Mouse (Mus musculus) bone marrow, adult 2 months (tissue): Measurements from ENCODE around the gene Ccdc114. TPM values are rescaled to one million over a fixed set of nuclear protein-coding genes. Genes with fewer than 3 reads are reported as not detected.
"Not testable (repeated sequence)": the region's sequence is repeated elsewhere in the genome, so short reads cannot be mapped to it uniquely, and the experiment has no call there.

ENCODE experiments used
- H3K27ac ChIP-seq: fragments of 200-500 bp; 2 replicates; pipeline ENCODE4 v1.5.1; 2012; ENCODE audit warnings: low read depth, mild to moderate bottlenecking, control low read depth, inconsistent platforms, low read length; ENCODE audit not compliant: control insufficient read depth, poor library complexity, insufficient read depth
- H3K4me1 ChIP-seq: fragments of 200-500 bp; 2 replicates; pipeline ENCODE4 v1.6.1; 2011; ENCODE audit warnings: low read length; ENCODE audit not compliant: control insufficient read depth, insufficient read depth
- H3K4me3 ChIP-seq: fragments of 200-500 bp; replicated peaks from 2 replicates; pipeline ENCODE3; 2011; ENCODE audit warnings: mild to moderate bottlenecking, low read depth, low read length, control low read depth; ENCODE audit not compliant: control insufficient read depth
- CTCF ChIP-seq: fragments of 200-500 bp; IDR thresholded peaks from 2 replicates; pipeline ENCODE4 v1.5.1; 2011; ENCODE audit warnings: low read length, control low read depth; ENCODE audit not compliant: control insufficient read depth, insufficient read depth
- POLR2A ChIP-seq: fragments of 200-500 bp; IDR thresholded peaks from 2 replicates; pipeline ENCODE4 v1.6.1; 2011; ENCODE audit warnings: low read depth, mild to moderate bottlenecking, control low read depth, low read length, borderline replicate concordance; ENCODE audit not compliant: control insufficient read depth
- WGBS: fragments of 180-500 bp; shearing (Covaris S2); methylation state at CpG from one replicate; pipeline ENCODE4 v1.1.7; 2018; 5-methylcytosine and 5-hydroxymethylcytosine counted together
- polyA plus RNA-seq: library from polyadenylated mRNA; stranded (reverse); fragments of >200 nt; gene quantifications from 2 replicates; pipeline ENCODE4 v1.2.4, GENCODE M21; 2011; ENCODE audit warnings: low replicate concordance; ENCODE audit not compliant: missing spikeins, insufficient read depth, insufficient read length

The Ccdc114 gene
- 1.7 and 5.7 TPM in 2 replicates for polyA plus RNA-seq

DNA sequence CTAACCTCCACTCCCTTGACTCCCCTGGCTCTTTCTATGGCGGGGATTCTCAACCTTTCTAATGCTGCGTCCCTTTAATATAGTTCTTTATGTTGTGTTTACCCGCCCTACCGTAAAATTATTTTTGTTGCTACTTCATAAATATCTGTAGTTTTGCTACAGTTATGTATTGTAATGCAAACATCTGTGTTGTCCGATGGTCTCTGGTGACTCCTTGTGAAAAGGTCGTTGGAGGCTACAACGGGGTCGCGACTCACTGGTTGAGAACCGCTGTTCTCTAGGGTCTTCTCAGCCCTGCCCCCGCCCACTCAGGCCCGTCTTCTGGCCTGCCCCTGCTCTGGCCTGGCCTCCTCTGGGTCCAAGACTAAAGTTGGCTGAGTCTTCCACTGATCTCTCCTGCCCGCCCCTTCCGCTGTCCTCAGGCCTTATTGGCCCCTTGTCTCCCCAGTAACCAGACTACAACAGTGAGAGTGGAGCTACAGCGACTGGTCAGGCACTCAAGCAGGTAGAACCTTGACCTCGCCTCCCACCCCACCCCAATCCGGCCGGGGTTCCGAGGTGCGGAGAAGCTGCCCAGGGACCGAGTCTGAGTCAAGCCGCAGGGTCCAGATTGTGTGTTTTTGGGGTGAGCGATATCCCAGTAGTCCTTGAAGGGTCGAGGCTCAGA lies at the start of gene Ccdc114:
Ccdc114 (plus strand) TSS at position 311 of the 667 bp plus-strand sequence.
- peaks cover 14% of the 10 kb centered on the region for H3K4me1 ChIP-seq
- TF ChIP-seq CTCF (no peak), POLR2A (peak; percentile 79)
- H3K4me3 ChIP-seq = peak within 1 kb of the TSS; percentile 73
- 2% methylated on average over 24 of the region's 24 CpGs for WGBS
- peak within 1 kb of the TSS; percentile 90 for H3K27ac ChIP-seq

DNA sequence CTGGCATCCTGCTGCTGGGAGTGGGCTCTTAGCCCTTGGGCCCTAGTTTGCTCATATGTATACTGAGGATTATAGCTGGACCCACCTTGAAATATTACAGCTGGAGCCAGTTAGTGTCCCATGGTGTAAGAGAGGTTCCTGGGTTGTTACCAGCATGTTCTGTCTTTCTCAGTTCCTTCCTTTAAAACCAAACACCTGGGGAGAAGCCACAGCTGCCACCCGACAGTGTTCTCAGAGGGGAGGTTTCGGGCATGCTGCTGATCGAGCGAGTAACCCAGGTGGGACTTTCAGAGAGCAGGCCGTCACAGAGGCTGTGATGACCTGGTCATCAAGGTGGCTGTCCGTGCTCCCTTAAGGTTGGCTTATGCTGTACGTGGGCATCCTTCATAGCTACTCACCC lies 47.0 kb upstream of the Ccdc114 start:
- 87% methylated on average over 7 of the region's 7 CpGs for WGBS
- H3K4me3 ChIP-seq = no peak overlapping the region

DNA sequence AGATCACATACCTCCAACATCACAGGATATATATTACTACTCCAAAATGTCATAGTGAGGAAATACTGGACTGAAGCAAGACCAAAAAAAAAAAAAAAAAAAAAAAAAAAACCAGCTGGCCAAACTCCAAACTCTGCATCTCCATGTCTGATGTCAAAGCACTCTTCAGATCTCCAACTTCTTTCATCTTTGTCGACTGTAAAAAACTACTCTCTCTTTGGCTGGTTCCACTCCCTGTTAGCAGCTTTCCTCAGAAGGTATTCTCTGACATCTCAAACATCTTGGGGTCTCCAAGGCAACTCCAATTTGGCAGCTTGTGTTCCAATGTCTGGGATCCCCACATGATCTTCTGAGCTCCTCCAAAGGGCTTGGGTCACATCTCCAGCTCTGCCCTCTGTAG lies 45.6 kb upstream of the Ccdc114 start, which contains the start of gene Grin2d:
Grin2d (minus strand) TSS at position 101 of the 400 bp plus-strand sequence.
- H3K27ac ChIP-seq, H3K4me3 ChIP-seq, H3K4me1 ChIP-seq: not testable (repeated sequence)
- 83% methylated on average over 1 of the region's 1 CpGs for WGBS

More for the DNA sequence above, 47.0 kb upstream of the Ccdc114 start:
- Histone ChIP-seq H3K27ac (no peak overlapping the region), H3K4me1 (peaks cover 2% of the 10 kb centered on the region; the same call in 1 of the 2 replicates)
- TF ChIP-seq POLR2A (no peak), CTCF (no peak)

DNA sequence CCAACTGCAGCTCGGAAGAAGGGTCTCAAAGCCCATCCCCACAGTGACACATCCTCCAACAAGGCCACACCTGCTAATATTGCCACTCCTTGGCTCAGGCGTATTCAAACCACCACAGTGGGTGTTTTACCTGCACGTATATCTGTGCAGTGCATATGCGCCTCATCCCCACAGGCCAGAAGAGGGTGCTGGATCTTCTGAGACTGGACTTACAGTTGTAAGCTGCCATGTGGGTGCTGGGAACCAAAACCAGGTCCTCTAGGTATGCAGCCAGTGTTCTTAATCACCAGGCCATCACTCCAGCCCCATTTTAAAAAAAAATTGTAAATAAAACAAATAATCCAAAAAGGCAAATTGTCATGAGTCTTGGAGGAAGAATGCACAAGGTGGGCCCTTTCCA lies 43.3 kb upstream of the Ccdc114 start:
- 95% methylated on average over 4 of the region's 4 CpGs for WGBS
- Histone ChIP-seq H3K27ac (no peak overlapping the region), H3K4me3 (no peak overlapping the region), H3K4me1 (no peaks in the 10 kb centered on the region; the same call in 1 of the 2 replicates)
- TF ChIP-seq CTCF = no peak
- TF ChIP-seq POLR2A = no peak

DNA sequence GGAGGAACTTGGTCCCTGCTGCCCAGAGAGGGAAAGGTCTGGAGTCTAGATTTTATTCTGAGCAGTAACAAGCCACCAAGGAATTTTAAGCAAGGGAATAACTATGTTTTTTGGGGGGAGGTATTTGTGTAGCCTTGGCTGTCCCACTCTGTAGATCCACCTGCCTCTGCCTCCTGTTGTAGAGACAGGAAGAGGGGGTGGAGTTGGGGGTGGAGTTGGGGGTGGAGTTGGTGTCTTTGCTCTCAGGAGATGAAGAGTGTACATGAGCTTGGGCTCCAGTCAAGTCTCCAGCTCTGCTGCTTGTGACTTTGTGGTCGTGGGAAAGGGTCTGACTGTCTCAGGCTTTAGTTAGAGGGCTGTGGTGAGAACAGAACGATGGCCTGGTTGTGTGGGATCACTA lies 42.9 kb upstream of the Ccdc114 start:
- Histone ChIP-seq H3K4me3 (no peak overlapping the region), H3K27ac (no peak overlapping the region), H3K4me1 (no peaks in the 10 kb centered on the region; the same call in 1 of the 2 replicates)
- 87% methylated on average over 2 of the region's 2 CpGs for WGBS
- TF ChIP-seq CTCF (no peak), POLR2A (no peak)

DNA sequence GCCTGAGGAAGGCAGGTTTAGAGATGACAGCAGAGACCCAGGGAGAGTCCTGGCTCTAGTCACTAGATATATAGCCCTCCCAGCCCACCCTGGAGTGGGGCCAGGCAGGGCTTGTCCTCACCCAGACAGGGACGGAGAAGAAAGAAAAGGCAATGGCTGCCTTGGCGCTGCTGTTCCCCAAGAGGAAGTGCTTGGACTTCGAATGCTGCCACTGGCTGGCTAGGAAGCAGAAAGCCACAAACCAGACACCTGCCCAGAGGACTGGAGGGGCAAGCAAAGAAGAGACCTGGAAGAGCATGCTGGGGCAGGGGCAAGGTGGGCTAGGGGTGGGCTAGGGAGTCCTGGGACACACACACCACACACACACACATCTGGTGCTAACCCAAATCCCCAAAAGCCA lies 36.6 kb upstream of the Ccdc114 start:
- WGBS = 1% methylated on average over 3 of the region's 3 CpGs
- TF ChIP-seq POLR2A (no peak), CTCF (no peak)
- H3K4me3 ChIP-seq = no peak overlapping the region
- no peaks in the 10 kb centered on the region for H3K4me1 ChIP-seq
- H3K27ac ChIP-seq = no peak overlapping the region

DNA sequence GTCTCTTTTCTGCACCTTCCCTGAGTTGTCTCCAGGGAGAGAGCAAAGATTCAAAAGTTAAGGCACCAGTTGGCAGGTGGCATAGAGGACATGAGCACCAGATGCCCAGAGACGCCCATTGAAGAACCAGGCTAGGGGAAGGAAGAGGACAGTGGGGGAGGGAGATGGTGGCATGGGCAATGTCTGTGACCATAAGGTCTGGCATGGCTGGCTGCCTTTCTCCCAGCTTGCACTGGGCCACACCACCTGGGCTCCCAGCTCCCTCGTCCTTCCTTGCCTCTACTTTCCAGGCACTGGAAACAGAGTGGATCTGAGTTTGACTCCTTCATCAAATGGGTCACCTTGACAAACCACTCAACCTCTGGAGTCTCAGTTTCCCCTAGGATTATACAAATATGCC lies 31.2 kb upstream of the Ccdc114 start:
- H3K4me1 ChIP-seq = no peaks in the 10 kb centered on the region; the same call in 1 of the 2 replicates
- TF ChIP-seq CTCF (no peak), POLR2A (no peak)
- H3K4me3 ChIP-seq = no peak overlapping the region
- no peak overlapping the region for H3K27ac ChIP-seq
- WGBS = 74% methylated on average over 2 of the region's 2 CpGs

DNA sequence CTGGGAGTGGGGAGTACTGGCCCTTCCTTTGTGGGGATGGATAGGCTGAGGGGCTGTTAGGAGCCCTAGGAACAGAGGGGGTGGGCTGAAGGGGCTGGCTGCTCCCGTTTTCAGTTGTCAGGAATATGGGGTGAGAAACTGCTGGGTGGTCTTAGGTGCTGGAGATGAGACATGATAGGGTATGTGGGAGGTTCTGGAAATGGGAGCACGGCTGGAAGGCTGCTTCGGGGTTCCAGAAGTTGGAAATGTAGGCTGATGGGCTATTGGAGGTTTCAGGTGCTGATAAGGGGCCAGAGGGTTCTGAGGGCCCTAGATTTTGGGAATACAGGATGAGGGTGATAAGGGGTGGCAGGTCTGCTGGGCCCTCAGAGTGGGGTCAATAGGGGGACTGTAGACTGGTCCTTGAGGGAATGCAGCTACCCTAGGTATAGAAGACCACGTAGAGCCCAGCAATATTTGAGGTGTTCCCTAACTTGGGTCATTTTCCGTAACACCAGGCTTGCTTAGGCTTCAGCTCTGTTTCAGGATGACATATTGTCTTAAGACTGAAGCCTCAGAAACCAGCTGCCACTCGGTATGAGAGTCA lies 27.8 kb upstream of the Ccdc114 start:
- 65% methylated on average over 6 of the region's 6 CpGs for WGBS
- TF ChIP-seq CTCF (no peak), POLR2A (no peak)
- H3K4me3 ChIP-seq = peak overlapping the region; percentile 17
- no peaks in the 10 kb centered on the region; the same call in 1 of the 2 replicates for H3K4me1 ChIP-seq
- H3K27ac ChIP-seq = peak overlapping the region; percentile 22; the same call in 1 of the 2 replicates
